Mouse (Mus musculus) hindbrain, embryonic 16.5 days (tissue): Measurements from ENCODE around the gene Psmd3. TPM values are rescaled to one million over a fixed set of nuclear protein-coding genes. Genes with fewer than 3 reads are reported as not detected.
A peak's percentile ranks its signal among the peaks of the same experiment; 100 is the strongest.
"Not testable (repeated sequence)": the region's sequence is repeated elsewhere in the genome, so short reads cannot be mapped to it uniquely, and the experiment has no call there.

Source experiments
- ATAC-seq: fragments of 200-750 bp; cut with Nextera tagmentation; 2 replicates; pipeline ENCODE4 v1.8.0; 2017; ENCODE audit warnings: moderate TSS enrichment, moderate library complexity
- H3K27ac ChIP-seq: fragments of 300-500 bp; sonication (generic); 2 replicates; pipeline ENCODE4 v1.5.1; 2014; ENCODE audit warnings: low read depth, mild to moderate bottlenecking, control low read depth, low read length, moderate library complexity
- H3K27me3 ChIP-seq: fragments of 300-500 bp; sonication (generic); replicated peaks from 2 replicates; pipeline ENCODE4 v1.6.1; 2014; ENCODE audit warnings: low read length; ENCODE audit not compliant: control insufficient read depth, insufficient read depth
- H3K36me3 ChIP-seq: fragments of 300-500 bp; sonication (generic); 2 replicates; pipeline ENCODE4 v1.6.1; 2014; ENCODE audit warnings: mild to moderate bottlenecking, low read length, moderate library complexity, mixed read lengths; ENCODE audit not compliant: control insufficient read depth, insufficient read depth
- H3K4me1 ChIP-seq: fragments of 300-500 bp; sonication (generic); 2 replicates; pipeline ENCODE4 v1.6.1; 2014; ENCODE audit warnings: low read depth, low read length; ENCODE audit not compliant: control insufficient read depth, insufficient read depth
- H3K4me2 ChIP-seq: fragments of 300-500 bp; sonication (generic); 2 replicates; pipeline ENCODE4 v1.6.1; 2014; ENCODE audit warnings: mild to moderate bottlenecking, low read length, control low read depth, moderate library complexity
- H3K4me3 ChIP-seq: fragments of 300-500 bp; sonication (generic); 2 replicates; pipeline ENCODE4 v1.5.1; 2014; ENCODE audit warnings: mild to moderate bottlenecking, low read length, control low read depth, moderate library complexity
- H3K9ac ChIP-seq: fragments of 300-500 bp; sonication (generic); 2 replicates; pipeline ENCODE4 v1.6.1; 2014; ENCODE audit warnings: low read depth, mild to moderate bottlenecking, control low read depth, low read length, moderate library complexity
- H3K9me3 ChIP-seq: fragments of 300-500 bp; sonication (generic); 2 replicates; pipeline ENCODE4 v1.6.1; 2014; ENCODE audit warnings: mild to moderate bottlenecking, low read length, moderate library complexity; ENCODE audit not compliant: control insufficient read depth
- WGBS: fragments of 180-500 bp; shearing (Covaris S2); extraction: QIAGEN DNeasy Blood & Tissue Kit; methylation state at CpG from one replicate; pipeline ENCODE4 v1.1.7; 2014; 5-methylcytosine and 5-hydroxymethylcytosine counted together
- polyA plus RNA-seq: library from polyadenylated mRNA; unstranded; fragments of >200 nt; fragmentation: Nextera tagmentation; extraction: Ambion mirVana; gene quantifications from 2 replicates; pipeline ENCODE4 v1.2.1, GENCODE M21; 2015

The Psmd3 gene
- polyA plus RNA-seq, 1 experiment from 2014 or later: 189 TPM

GRCm38 (mm10) chr11:98664091-98664490 lies 18.3 kb upstream of the Psmd3 start, which contains the start of gene Gsdma:
Gene Gsdma (plus strand): TSS chr11:98664351.
- Histone ChIP-seq H3K4me2 (no peak within 1 kb of the TSS), H3K9ac (no peak within 1 kb of the TSS), H3K27ac (no peak within 1 kb of the TSS), H3K4me1 (no peaks in the 10 kb centered on the region), H3K36me3 (no peaks in the 10 kb centered on the region), H3K4me3 (no peak within 1 kb of the TSS), H3K27me3 (0 out of 2 replicates have a peak, but pooled peaks cover 4% of the 10 kb centered on the region), H3K9me3 (no peaks in the 10 kb centered on the region)
- WGBS: 34% methylated on average over 4 of the region's 4 CpGs
- no peak for ATAC-seq

- H3K4me2 ChIP-seq: no peak overlapping the region
- WGBS: 65% methylated on average over 2 of the region's 2 CpGs
- H3K9ac ChIP-seq: no peak overlapping the region
- H3K36me3 ChIP-seq: no peaks in the 10 kb centered on the region
- H3K9me3 ChIP-seq: no peaks in the 10 kb centered on the region
- no peak overlapping the region for H3K4me3 ChIP-seq
- no peaks in the 10 kb centered on the region for H3K4me1 ChIP-seq
- H3K27me3 ChIP-seq: 0 out of 2 replicates have a peak, but pooled peaks cover 4% of the 10 kb centered on the region
- no peak for ATAC-seq
- H3K27ac ChIP-seq: no peak overlapping the region
Observed at GRCm38 (mm10) chr11:98668984-98669383, 13.4 kb upstream of the Psmd3 start.

- ATAC-seq: no peak
- Histone ChIP-seq H3K9ac (no peak overlapping the region), H3K36me3 (no peaks in the 10 kb centered on the region), H3K27ac (no peak overlapping the region), H3K27me3 (0 out of 2 replicates have a peak, but pooled peaks cover 4% of the 10 kb centered on the region), H3K4me1 (no peaks in the 10 kb centered on the region), H3K4me2 (no peak overlapping the region), H3K4me3 (no peak overlapping the region), H3K9me3 (no peaks in the 10 kb centered on the region)
- 73% methylated on average over 3 of the region's 3 CpGs for WGBS
Observed at GRCm38 (mm10) chr11:98671284-98671815, 11.0 kb upstream of the Psmd3 start.

GRCm38 (mm10) chr11:98671857-98672256 lies 10.5 kb upstream of the Psmd3 start:
- Histone ChIP-seq H3K9me3 (no peaks in the 10 kb centered on the region), H3K4me1 (no peaks in the 10 kb centered on the region), H3K27me3 (0 out of 2 replicates have a peak, but pooled peaks cover 3% of the 10 kb centered on the region), H3K36me3 (no peaks in the 10 kb centered on the region), H3K4me3 (no peak overlapping the region), H3K4me2 (no peak overlapping the region), H3K27ac (no peak overlapping the region), H3K9ac (no peak overlapping the region)
- ATAC-seq: no peak
- 62% methylated on average over 5 of the region's 5 CpGs for WGBS

- Histone ChIP-seq H3K27me3 (no peaks in the 10 kb centered on the region), H3K4me2 (no peak overlapping the region), H3K4me3 (no peak overlapping the region), H3K36me3 (no peaks in the 10 kb centered on the region), H3K9ac (no peak overlapping the region), H3K27ac (no peak overlapping the region), H3K4me1 (no peaks in the 10 kb centered on the region), H3K9me3 (no peaks in the 10 kb centered on the region)
- WGBS: 90% methylated on average over 5 of the region's 5 CpGs
- ATAC-seq: no peak
Observed at GRCm38 (mm10) chr11:98672482-98672881, 9.9 kb upstream of the Psmd3 start.

- not testable (repeated sequence) for H3K27me3 ChIP-seq, H3K27ac ChIP-seq, H3K4me3 ChIP-seq, H3K9ac ChIP-seq, H3K36me3 ChIP-seq, H3K4me1 ChIP-seq, H3K9me3 ChIP-seq
- WGBS: 6% methylated on average over 6 of the region's 7 CpGs
- H3K4me2 ChIP-seq: peak overlapping the region; percentile 25; the same call in 1 of the 2 replicates
- ATAC-seq: 0 out of 2 replicates have a peak, but pooled peaks have one; percentile 50
Observed at GRCm38 (mm10) chr11:98673136-98673535, 9.2 kb upstream of the Psmd3 start.

GRCm38 (mm10) chr11:98675829-98676363 lies 6.5 kb upstream of the Psmd3 start:
- H3K36me3 ChIP-seq: no peaks in the 10 kb centered on the region
- H3K27ac ChIP-seq: no peak overlapping the region
- H3K4me1 ChIP-seq: no peaks in the 10 kb centered on the region
- H3K4me2 ChIP-seq: no peak overlapping the region
- H3K4me3 ChIP-seq: no peak overlapping the region
- no peaks in the 10 kb centered on the region for H3K9me3 ChIP-seq
- 52% methylated on average over 7 of the region's 7 CpGs for WGBS
- no peaks in the 10 kb centered on the region for H3K27me3 ChIP-seq
- H3K9ac ChIP-seq: no peak overlapping the region
- no peak for ATAC-seq

- H3K4me3 ChIP-seq: no peak overlapping the region
- no peak overlapping the region for H3K4me2 ChIP-seq
- H3K27ac ChIP-seq: no peak overlapping the region
- no peaks in the 10 kb centered on the region for H3K27me3 ChIP-seq
- no peak overlapping the region for H3K9ac ChIP-seq
- H3K36me3 ChIP-seq: no peaks in the 10 kb centered on the region
- WGBS: 96% methylated on average over 1 of the region's 1 CpGs
- H3K4me1 ChIP-seq: peaks cover 10% of the 10 kb centered on the region
- ATAC-seq: no peak
- no peaks in the 10 kb centered on the region for H3K9me3 ChIP-seq
Observed at GRCm38 (mm10) chr11:98680023-98680422, 2.3 kb upstream of the Psmd3 start.

- H3K4me3 ChIP-seq, H3K27ac ChIP-seq, H3K4me2 ChIP-seq, H3K27me3 ChIP-seq, H3K9ac ChIP-seq, H3K36me3 ChIP-seq, H3K4me1 ChIP-seq, H3K9me3 ChIP-seq, ATAC-seq: not testable (repeated sequence)
- WGBS: 92% methylated on average over 4 of the region's 4 CpGs
Observed at GRCm38 (mm10) chr11:98680595-98680994, 1.8 kb upstream of the Psmd3 start.
